Mouse (Mus musculus): ENCODE data around the gene Gse1. TPM values are rescaled to one million over a fixed set of nuclear protein-coding genes. Genes with fewer than 3 reads are reported as not detected.

Gene Gse1
- polyA plus RNA-seq, 1 experiment from 2014 or later = 28.8 TPM

- Histone ChIP-seq H3K9me3 (no peaks in the 10 kb centered on the region), H3K4me1 (peaks cover 99% of the 10 kb centered on the region), H3K36me3 (no peaks in the 10 kb centered on the region), H3K4me3 (no peak overlapping the region), H3K27me3 (peaks cover 50% of the 10 kb centered on the region), H3K27ac (replicated peaks) (0 out of 2 replicates have a peak overlapping the region, but pooled peaks have one; percentile 32), H3K9ac (replicated peaks) (peak overlapping the region; percentile 29; the same call in 1 of the 2 replicates), H3K4me2 (replicated peaks) (no peak overlapping the region)
- 91% methylated on average over 9 of the region's 9 CpGs for whole genome bisulfite sequencing
- ATAC-seq (ENCODE audit: low FRiP score, low read depth) = no peak
Measured at GRCm38 (mm10) chr8:120507290-120507689, 279.0 kb downstream of the Gse1 start.

GRCm38 (mm10) chr8:120509136-120510034 is 281.1 kb downstream of the Gse1 start:
- peaks cover 44% of the 10 kb centered on the region for H3K27me3 ChIP-seq
- 2% methylated on average over 21 of the region's 21 CpGs for WGBS
- H3K4me3 ChIP-seq = peak overlapping the region; percentile 19; the same call in 1 of the 2 replicates

GRCm38 (mm10) chr8:120510035-120510416 is 281.8 kb downstream of the Gse1 start:
- Histone ChIP-seq H3K9ac (replicated peaks) (no peak overlapping the region), H3K9me3 (no peaks in the 10 kb centered on the region), H3K4me2 (replicated peaks) (peak overlapping the region; percentile 50), H3K36me3 (no peaks in the 10 kb centered on the region), H3K27ac (replicated peaks) (peak overlapping the region; percentile 83), H3K4me3 (peak overlapping the region; percentile 19; the same call in 1 of the 2 replicates), H3K4me1 (peaks cover 99% of the 10 kb centered on the region), H3K27me3 (peaks cover 48% of the 10 kb centered on the region)
- ATAC-seq (ENCODE audit: low FRiP score, low read depth) = no peak
- WGBS = 3% methylated on average over 4 of the region's 6 CpGs

More at GRCm38 (mm10) chr8:120509136-120510034, 281.1 kb downstream of the Gse1 start:
- no peaks in the 10 kb centered on the region for H3K9me3 ChIP-seq
- no peak overlapping the region for H3K9ac ChIP-seq (replicated peaks)
- H3K4me2 ChIP-seq (replicated peaks) = peak overlapping the region; percentile 50
- H3K4me1 ChIP-seq = peaks cover 99% of the 10 kb centered on the region
- H3K27ac ChIP-seq (replicated peaks) = peak overlapping the region; percentile 83
- peak; percentile 81 for ATAC-seq (ENCODE audit: low FRiP score, low read depth)
- no peaks in the 10 kb centered on the region for H3K36me3 ChIP-seq

- Histone ChIP-seq H3K9ac (replicated peaks) (peak overlapping the region; percentile 31; the same call in 1 of the 2 replicates), H3K27ac (replicated peaks) (peak overlapping the region; percentile 64), H3K9me3 (no peaks in the 10 kb centered on the region), H3K4me1 (peaks cover 99% of the 10 kb centered on the region), H3K4me2 (replicated peaks) (peak overlapping the region; percentile 50; the same call in 1 of the 2 replicates), H3K27me3 (peaks cover 54% of the 10 kb centered on the region), H3K36me3 (no peaks in the 10 kb centered on the region), H3K4me3 (no peak overlapping the region)
- 15% methylated on average over 5 of the region's 5 CpGs for WGBS
- no peak for ATAC-seq (ENCODE audit: low FRiP score, low read depth)
Measured at GRCm38 (mm10) chr8:120510863-120511457, 282.7 kb downstream of the Gse1 start.

GRCm38 (mm10) chr8:120511737-120512136 is 283.5 kb downstream of the Gse1 start:
- H3K36me3 ChIP-seq = no peaks in the 10 kb centered on the region
- no peak for ATAC-seq (ENCODE audit: low FRiP score, low read depth)
- H3K4me3 ChIP-seq = no peak overlapping the region
- peak overlapping the region; percentile 50 for H3K4me2 ChIP-seq (replicated peaks)
- peaks cover 47% of the 10 kb centered on the region for H3K27me3 ChIP-seq
- peak overlapping the region; percentile 64; the same call in 1 of the 2 replicates for H3K27ac ChIP-seq (replicated peaks)
- peaks cover 99% of the 10 kb centered on the region for H3K4me1 ChIP-seq
- 35% methylated on average over 8 of the region's 8 CpGs for WGBS
- H3K9ac ChIP-seq (replicated peaks) = peak overlapping the region; percentile 31
- H3K9me3 ChIP-seq = no peaks in the 10 kb centered on the region

- Histone ChIP-seq H3K9me3 (no peaks in the 10 kb centered on the region), H3K4me2 (replicated peaks) (no peak overlapping the region), H3K27ac (replicated peaks) (0 out of 2 replicates have a peak overlapping the region, but pooled peaks have one; percentile 8), H3K4me1 (peaks cover 100% of the 10 kb centered on the region), H3K9ac (replicated peaks) (no peak overlapping the region), H3K27me3 (peaks cover 43% of the 10 kb centered on the region), H3K4me3 (no peak overlapping the region), H3K36me3 (no peaks in the 10 kb centered on the region)
- 33% methylated on average over 11 of the region's 11 CpGs for WGBS
- ATAC-seq (ENCODE audit: low FRiP score, low read depth) = no peak
Measured at GRCm38 (mm10) chr8:120512326-120512725, 284.1 kb downstream of the Gse1 start.

GRCm38 (mm10) chr8:120513145-120513544 is 284.9 kb downstream of the Gse1 start:
- peaks cover 100% of the 10 kb centered on the region for H3K4me1 ChIP-seq
- H3K4me2 ChIP-seq (replicated peaks) = peak overlapping the region; percentile 34
- no peaks in the 10 kb centered on the region for H3K36me3 ChIP-seq
- no peak for ATAC-seq (ENCODE audit: low FRiP score, low read depth)
- no peaks in the 10 kb centered on the region for H3K9me3 ChIP-seq
- 18% methylated on average over 6 of the region's 6 CpGs for WGBS
- H3K27me3 ChIP-seq = peaks cover 45% of the 10 kb centered on the region
- H3K27ac ChIP-seq (replicated peaks) = peak overlapping the region; percentile 96
- H3K4me3 ChIP-seq = no peak overlapping the region
- H3K9ac ChIP-seq (replicated peaks) = peak overlapping the region; percentile 49

- Histone ChIP-seq H3K36me3 (no peaks in the 10 kb centered on the region), H3K9me3 (no peaks in the 10 kb centered on the region), H3K27ac (replicated peaks) (peak overlapping the region; percentile 96), H3K4me3 (0 out of 2 replicates have a peak overlapping the region, but pooled peaks have one; percentile 5), H3K27me3 (peaks cover 50% of the 10 kb centered on the region), H3K9ac (replicated peaks) (peak overlapping the region; percentile 49), H3K4me2 (replicated peaks) (peak overlapping the region; percentile 34), H3K4me1 (peaks cover 100% of the 10 kb centered on the region)
- ATAC-seq (ENCODE audit: low FRiP score, low read depth) = peak; percentile 50
- 4% methylated on average over 26 of the region's 26 CpGs for WGBS
Measured at GRCm38 (mm10) chr8:120513638-120514461, 285.6 kb downstream of the Gse1 start.

- no peak overlapping the region for H3K4me2 ChIP-seq (replicated peaks)
- no peak overlapping the region for H3K9ac ChIP-seq (replicated peaks)
- H3K4me1 ChIP-seq = peaks cover 100% of the 10 kb centered on the region
- WGBS = 98% methylated on average over 2 of the region's 2 CpGs
- no peaks in the 10 kb centered on the region for H3K36me3 ChIP-seq
- no peak overlapping the region for H3K4me3 ChIP-seq
- H3K27me3 ChIP-seq = peaks cover 50% of the 10 kb centered on the region
- no peak for ATAC-seq (ENCODE audit: low FRiP score, low read depth)
- H3K27ac ChIP-seq (replicated peaks) = peak overlapping the region; percentile 96
- no peaks in the 10 kb centered on the region for H3K9me3 ChIP-seq
Measured at GRCm38 (mm10) chr8:120515214-120515613, 287.0 kb downstream of the Gse1 start.

- Histone ChIP-seq H3K4me3 (no peak overlapping the region), H3K4me1 (peaks cover 100% of the 10 kb centered on the region), H3K27ac (replicated peaks) (peak overlapping the region; percentile 96), H3K36me3 (no peaks in the 10 kb centered on the region), H3K27me3 (peaks cover 47% of the 10 kb centered on the region), H3K9ac (replicated peaks) (no peak overlapping the region), H3K4me2 (replicated peaks) (no peak overlapping the region), H3K9me3 (no peaks in the 10 kb centered on the region)
- 84% methylated on average over 6 of the region's 6 CpGs for WGBS
- no peak for ATAC-seq (ENCODE audit: low FRiP score, low read depth)
Measured at GRCm38 (mm10) chr8:120515650-120516049, 287.4 kb downstream of the Gse1 start.

- Histone ChIP-seq H3K27me3 (peaks cover 41% of the 10 kb centered on the region), H3K4me2 (replicated peaks) (peak overlapping the region; percentile 35), H3K4me3 (no peak overlapping the region)
Measured at GRCm38 (mm10) chr8:120516182-120516755, 288.0 kb downstream of the Gse1 start.

More at GRCm38 (mm10) chr8:120516182-120516755, 288.0 kb downstream of the Gse1 start:
- Histone ChIP-seq H3K27ac (replicated peaks) (peak overlapping the region; percentile 96), H3K9ac (replicated peaks) (peak overlapping the region; percentile 32; the same call in 1 of the 2 replicates), H3K36me3 (no peaks in the 10 kb centered on the region), H3K9me3 (no peaks in the 10 kb centered on the region), H3K4me1 (peaks cover 100% of the 10 kb centered on the region)
- ATAC-seq (ENCODE audit: low FRiP score, low read depth) = no peak
- WGBS = 12% methylated on average over 9 of the region's 12 CpGs

Measured in midbrain, embryonic 12.5 days (tissue).